Mouse (Mus musculus): ENCODE results near the gene Rapsn. TPM values are rescaled to one million over a fixed set of nuclear protein-coding genes. Genes with fewer than 3 reads are reported as not detected.
"Not testable (repeated sequence)": the region's sequence is repeated elsewhere in the genome, so short reads cannot be mapped to it uniquely, and the experiment has no call there.

Gene Rapsn
- total and polyA plus RNA-seq, 3 experiments = 15.9 to 22.0 (median 16.8) TPM

DNA sequence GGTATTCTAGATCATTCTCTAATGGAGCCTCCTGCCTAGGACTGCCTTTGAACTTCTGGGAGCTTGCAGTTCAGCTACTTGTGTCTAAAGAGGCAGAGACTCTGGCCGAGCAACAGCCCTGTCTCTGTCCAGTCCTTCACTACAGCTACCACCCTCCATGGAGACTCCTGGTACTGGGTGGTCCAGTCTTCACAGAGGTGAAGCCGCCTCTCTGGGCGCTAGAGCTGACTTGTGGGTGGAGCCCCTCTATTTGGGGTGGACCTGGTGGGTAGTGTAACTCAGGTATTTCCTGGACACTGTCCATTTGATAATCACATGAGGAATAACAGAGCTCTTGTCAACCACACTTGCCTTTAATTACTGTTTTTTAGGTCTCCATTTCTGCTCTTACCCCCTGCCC is 15.5 kb upstream of the Rapsn start:
- H3K4me1 ChIP-seq (ENCODE audit: control insufficient read depth, insufficient read depth, low read length) = peaks cover 5% of the 10 kb centered on the region
- no peak overlapping the region for H3K4me3 ChIP-seq
- no peak for DNase-seq
- no peak overlapping the region for H3K27ac ChIP-seq
- no peaks in the 10 kb centered on the region for H3K79me2 ChIP-seq (replicated peaks; ENCODE audit: control insufficient read depth, insufficient read depth, low read length)
- intact Hi-C loops (cut with DNase I) = loop anchor here (5.0 kb wide), 1 partner anchor 32 kb away; the partner anchor contains the start of gene Psmc3
- 93% methylated on average over 3 of the region's 3 CpGs for WGBS
- peaks cover 16% of the 10 kb centered on the region for H3K36me3 ChIP-seq (ENCODE audit: control insufficient read depth, insufficient read depth, low read length)
- TF ChIP-seq POLR2A (IDR thresholded peaks at IDR 0.05; ENCODE audit: insufficient read depth, low read depth, low read length) (no peak), CTCF (IDR thresholded peaks at IDR 0.05) (no peak), EP300 (IDR thresholded peaks at IDR 0.05; ENCODE audit: insufficient read depth, low read depth, low read length) (no peak)
- H3K9ac ChIP-seq (ENCODE audit: low read depth, low read length) = no peak overlapping the region
- no peaks in the 10 kb centered on the region for H3K27me3 ChIP-seq (ENCODE audit: control insufficient read depth, insufficient read depth, low read length)

DNA sequence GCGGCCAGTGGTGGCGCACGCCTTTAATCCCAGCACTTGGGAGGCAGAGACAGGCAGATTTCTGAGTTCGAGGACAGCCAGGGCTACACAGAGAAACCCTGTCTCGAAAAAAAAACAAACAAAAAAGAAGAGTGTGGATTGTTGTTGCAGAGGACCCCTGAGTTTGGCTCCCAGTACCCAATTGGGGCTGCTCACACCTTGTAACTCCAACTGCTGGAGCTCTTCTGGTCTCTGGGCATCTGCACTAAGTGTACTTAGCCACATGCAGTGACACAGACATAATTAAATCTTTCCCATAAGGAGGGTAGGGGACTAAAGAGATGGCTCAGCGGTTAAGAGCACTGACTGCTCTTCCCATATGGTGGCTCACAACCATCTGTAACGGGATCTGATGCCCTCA is 13.2 kb upstream of the Rapsn start:
- H3K79me2 ChIP-seq (replicated peaks; ENCODE audit: control insufficient read depth, insufficient read depth, low read length); DNase-seq; H3K9ac ChIP-seq (ENCODE audit: low read depth, low read length); H3K27ac ChIP-seq; H3K4me1 ChIP-seq (ENCODE audit: control insufficient read depth, insufficient read depth, low read length); intact Hi-C loops (cut with DNase I); H3K4me3 ChIP-seq; H3K27me3 ChIP-seq (ENCODE audit: control insufficient read depth, insufficient read depth, low read length): not testable (repeated sequence)
- peaks cover 13% of the 10 kb centered on the region for H3K36me3 ChIP-seq (ENCODE audit: control insufficient read depth, insufficient read depth, low read length)
- WGBS = 99% methylated on average over 7 of the region's 7 CpGs

- H3K27ac ChIP-seq = peak overlapping the region; percentile 63
- DNase-seq = peak in 1 of 2 experiments; percentile 31
- no peak overlapping the region for H3K9ac ChIP-seq (ENCODE audit: low read depth, low read length)
- peaks cover 13% of the 10 kb centered on the region for H3K36me3 ChIP-seq (ENCODE audit: control insufficient read depth, insufficient read depth, low read length)
- intact Hi-C loops (cut with DNase I) = no loop called here
- no peaks in the 10 kb centered on the region for H3K79me2 ChIP-seq (replicated peaks; ENCODE audit: control insufficient read depth, insufficient read depth, low read length)
- TF ChIP-seq EP300 (IDR thresholded peaks at IDR 0.05; ENCODE audit: insufficient read depth, low read depth, low read length) = no peak
- TF ChIP-seq CTCF (IDR thresholded peaks at IDR 0.05) = no peak
- no peak for TF ChIP-seq POLR2A (IDR thresholded peaks at IDR 0.05; ENCODE audit: insufficient read depth, low read depth, low read length)
- H3K4me3 ChIP-seq = no peak overlapping the region
- no peaks in the 10 kb centered on the region for H3K27me3 ChIP-seq (ENCODE audit: control insufficient read depth, insufficient read depth, low read length)
- peaks cover 5% of the 10 kb centered on the region for H3K4me1 ChIP-seq (ENCODE audit: control insufficient read depth, insufficient read depth, low read length)
- WGBS = 27% methylated on average over 2 of the region's 2 CpGs
Measured at GRCm38 (mm10) chr2:91023131-91023530, 12.3 kb upstream of the Rapsn start.

DNA sequence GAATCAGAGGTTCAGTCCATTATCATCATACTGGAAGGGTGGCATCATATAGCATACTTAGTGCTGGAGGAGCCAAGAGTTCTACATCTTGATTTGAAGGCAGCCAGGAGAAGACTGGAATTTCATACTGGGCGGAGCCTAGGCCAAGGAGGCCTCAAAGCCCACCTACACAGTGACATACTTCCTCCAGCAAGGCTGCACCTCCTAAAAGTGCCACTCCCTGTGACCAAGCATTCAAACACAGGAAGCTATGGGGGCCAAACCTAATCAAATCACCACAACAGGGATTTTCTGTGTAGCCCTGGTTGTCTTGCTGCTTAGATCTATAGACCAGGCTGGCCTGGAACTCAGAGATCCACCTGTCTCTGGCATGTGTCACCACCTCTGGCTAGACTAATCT is 11.5 kb upstream of the Rapsn start:
- DNase-seq = no peak
- peaks cover 10% of the 10 kb centered on the region for H3K36me3 ChIP-seq (ENCODE audit: control insufficient read depth, insufficient read depth, low read length)
- no peaks in the 10 kb centered on the region for H3K79me2 ChIP-seq (replicated peaks; ENCODE audit: control insufficient read depth, insufficient read depth, low read length)
- no peak overlapping the region for H3K4me3 ChIP-seq
- WGBS = 94% methylated on average over 1 of the region's 1 CpGs
- no peaks in the 10 kb centered on the region for H3K27me3 ChIP-seq (ENCODE audit: control insufficient read depth, insufficient read depth, low read length)
- intact Hi-C loops (cut with DNase I) = no loop called here
- no peak overlapping the region for H3K9ac ChIP-seq (ENCODE audit: low read depth, low read length)
- H3K4me1 ChIP-seq (ENCODE audit: control insufficient read depth, insufficient read depth, low read length) = peaks cover 5% of the 10 kb centered on the region
- TF ChIP-seq POLR2A (IDR thresholded peaks at IDR 0.05; ENCODE audit: insufficient read depth, low read depth, low read length) (no peak), CTCF (IDR thresholded peaks at IDR 0.05) (no peak), EP300 (IDR thresholded peaks at IDR 0.05; ENCODE audit: insufficient read depth, low read depth, low read length) (no peak)
- peak overlapping the region; percentile 63 for H3K27ac ChIP-seq

DNA sequence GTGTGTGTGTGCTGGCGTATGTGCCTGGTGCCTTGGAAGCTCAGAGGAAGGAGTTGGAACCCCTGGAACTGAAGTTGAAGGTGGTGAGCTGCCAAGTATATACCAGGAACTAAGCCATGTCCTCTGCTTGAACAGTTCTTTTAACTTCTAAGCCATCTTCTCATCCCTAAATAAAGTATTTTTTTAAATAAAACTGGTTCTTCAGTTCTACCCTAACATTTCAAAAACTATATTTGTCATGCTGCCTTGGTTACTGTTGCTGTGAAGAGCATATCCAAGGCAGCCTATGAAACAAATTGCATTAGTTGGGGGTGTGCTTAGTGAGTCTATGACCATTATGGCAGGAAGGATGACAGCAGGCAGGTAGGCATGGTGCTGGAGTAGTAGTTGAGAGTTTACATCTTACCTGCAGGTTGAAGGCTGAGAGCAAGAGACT is 10.3 kb upstream of the Rapsn start:
- Histone ChIP-seq H3K27me3 (ENCODE audit: control insufficient read depth, insufficient read depth, low read length) (no peaks in the 10 kb centered on the region), H3K4me3 (no peak overlapping the region), H3K36me3 (ENCODE audit: control insufficient read depth, insufficient read depth, low read length) (peaks cover 8% of the 10 kb centered on the region), H3K79me2 (replicated peaks; ENCODE audit: control insufficient read depth, insufficient read depth, low read length) (no peaks in the 10 kb centered on the region), H3K9ac (ENCODE audit: low read depth, low read length) (no peak overlapping the region), H3K27ac (no peak overlapping the region), H3K4me1 (ENCODE audit: control insufficient read depth, insufficient read depth, low read length) (peaks cover 5% of the 10 kb centered on the region)
- 92% methylated on average over 1 of the region's 1 CpGs for WGBS
- no peak for DNase-seq
- TF ChIP-seq POLR2A (IDR thresholded peaks at IDR 0.05; ENCODE audit: insufficient read depth, low read depth, low read length) (no peak), CTCF (IDR thresholded peaks at IDR 0.05) (no peak), EP300 (IDR thresholded peaks at IDR 0.05; ENCODE audit: insufficient read depth, low read depth, low read length) (no peak)
- intact Hi-C loops (cut with DNase I) = no loop called here

DNA sequence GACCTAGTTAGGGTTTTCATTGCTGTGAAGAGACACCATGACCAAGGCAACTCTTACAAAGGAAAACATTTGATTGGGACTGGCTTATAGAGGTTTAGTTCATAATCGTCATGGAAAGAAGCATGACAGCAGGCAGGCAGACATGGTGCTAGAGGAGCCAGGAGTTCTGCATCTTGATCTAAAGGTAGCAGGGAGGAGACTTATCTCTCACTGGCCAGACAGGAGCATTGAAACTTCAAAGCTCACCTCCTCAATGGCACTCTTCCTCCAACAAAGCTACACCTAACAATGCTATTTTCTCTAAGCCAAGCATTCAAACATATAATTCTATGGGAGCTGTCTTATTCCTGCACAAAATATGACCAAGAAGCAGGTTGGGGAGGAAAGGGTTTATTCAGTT is 8.9 kb upstream of the Rapsn start:
- no peaks in the 10 kb centered on the region for H3K27me3 ChIP-seq (ENCODE audit: control insufficient read depth, insufficient read depth, low read length)
- H3K9ac ChIP-seq (ENCODE audit: low read depth, low read length) = no peak overlapping the region
- H3K79me2 ChIP-seq (replicated peaks; ENCODE audit: control insufficient read depth, insufficient read depth, low read length) = no peaks in the 10 kb centered on the region
- intact Hi-C loops (cut with DNase I) = no loop called here
- peaks cover 8% of the 10 kb centered on the region for H3K36me3 ChIP-seq (ENCODE audit: control insufficient read depth, insufficient read depth, low read length)
- no peak overlapping the region for H3K27ac ChIP-seq
- TF ChIP-seq CTCF (IDR thresholded peaks at IDR 0.05) = no peak
- TF ChIP-seq EP300 (IDR thresholded peaks at IDR 0.05; ENCODE audit: insufficient read depth, low read depth, low read length) = no peak
- TF ChIP-seq POLR2A (IDR thresholded peaks at IDR 0.05; ENCODE audit: insufficient read depth, low read depth, low read length) = no peak
- DNase-seq = no peak
- H3K4me1 ChIP-seq (ENCODE audit: control insufficient read depth, insufficient read depth, low read length) = peaks cover 5% of the 10 kb centered on the region
- WGBS = 87% methylated on average over 1 of the region's 1 CpGs
- no peak overlapping the region for H3K4me3 ChIP-seq
